Mouse (Mus musculus) 3134 (cell line): ENCODE measurements around the gene Zfx.
A peak's percentile ranks its signal among the peaks of the same experiment; 100 is the strongest.

Source experiments
- DNase-seq: peaks from one replicate; pipeline ENCODE4 v3.0.0-alpha.2; 2011; ENCODE audit warnings: low spot score; ENCODE audit not compliant: insufficient read length; ENCODE audit errors: extremely low read depth

The Zfx gene

GRCm38 (mm10) chrX:94091001-94091400 is 32.5 kb downstream of the Zfx start:
- no peak for DNase-seq

- peak; percentile 45 for DNase-seq
Measured at GRCm38 (mm10) chrX:94061246-94061645, 62.3 kb downstream of the Zfx start.

DNA sequence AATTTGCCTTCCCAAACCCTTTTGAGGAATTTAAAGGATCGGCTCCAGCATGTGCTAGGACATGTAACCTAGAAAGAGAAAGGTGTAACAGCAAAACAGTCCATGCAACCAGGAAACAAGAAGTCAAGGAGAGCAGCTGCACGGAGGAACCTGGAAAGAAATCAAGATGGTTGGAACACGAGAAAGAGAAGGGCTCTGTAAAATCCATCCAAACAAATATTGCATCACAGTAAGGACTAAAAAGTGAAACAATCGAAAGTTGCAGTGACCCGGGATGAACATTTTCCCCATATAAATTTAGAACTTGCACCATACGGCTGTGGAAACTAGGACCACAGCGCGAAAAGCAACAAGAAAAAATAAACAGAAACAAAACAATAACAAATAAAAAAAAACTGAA is 62.8 kb downstream of the Zfx start:
- no peak for DNase-seq

- DNase-seq = no peak
Measured at GRCm38 (mm10) chrX:94058748-94059147, 64.8 kb downstream of the Zfx start.

GRCm38 (mm10) chrX:94049048-94049447 is 74.5 kb downstream of the Zfx start:
- DNase-seq = no peak

- peak; percentile 61 for DNase-seq
Measured at GRCm38 (mm10) chrX:94048048-94048447, 75.5 kb downstream of the Zfx start.

DNA sequence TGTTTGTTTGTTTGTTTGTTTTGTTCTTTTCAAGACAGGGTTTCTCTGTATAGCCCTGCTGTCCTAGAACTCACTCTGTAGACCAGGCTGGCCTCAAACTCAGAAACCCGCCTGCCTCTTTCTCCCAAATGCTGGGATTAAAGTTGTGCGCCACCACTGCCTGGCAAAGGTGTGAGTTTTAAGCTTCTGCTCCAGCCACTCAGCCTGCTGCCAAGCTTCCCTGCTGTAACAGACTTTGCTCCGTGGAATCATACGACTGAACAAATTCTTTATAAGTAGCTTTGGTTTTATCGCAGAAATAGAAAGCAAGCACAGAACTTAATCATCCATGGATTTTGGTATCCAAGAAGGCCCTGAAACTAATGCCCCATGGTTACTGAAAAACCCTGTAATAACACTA is 76.1 kb downstream of the Zfx start:
- DNase-seq = no peak

DNA sequence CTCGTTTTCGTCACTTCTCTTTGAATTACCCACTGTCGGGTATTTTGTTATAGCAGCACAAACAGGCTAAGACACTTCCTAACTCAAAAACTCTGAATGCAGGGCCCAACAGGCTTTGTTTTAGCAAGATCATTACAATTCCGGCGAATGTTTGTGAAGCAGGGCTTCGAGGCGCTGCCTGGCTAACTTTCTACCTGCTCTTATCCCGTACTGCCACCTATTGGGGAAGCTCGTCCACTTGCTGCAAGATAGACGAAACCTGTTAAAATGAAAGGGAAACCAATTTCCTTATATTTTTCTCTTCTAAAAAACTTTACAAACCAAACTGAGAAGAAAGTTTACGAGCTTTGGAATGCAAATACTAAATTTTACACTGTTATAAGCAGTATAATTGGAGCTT is 90.6 kb downstream of the Zfx start:
- DNase-seq = peak; percentile 23

DNA sequence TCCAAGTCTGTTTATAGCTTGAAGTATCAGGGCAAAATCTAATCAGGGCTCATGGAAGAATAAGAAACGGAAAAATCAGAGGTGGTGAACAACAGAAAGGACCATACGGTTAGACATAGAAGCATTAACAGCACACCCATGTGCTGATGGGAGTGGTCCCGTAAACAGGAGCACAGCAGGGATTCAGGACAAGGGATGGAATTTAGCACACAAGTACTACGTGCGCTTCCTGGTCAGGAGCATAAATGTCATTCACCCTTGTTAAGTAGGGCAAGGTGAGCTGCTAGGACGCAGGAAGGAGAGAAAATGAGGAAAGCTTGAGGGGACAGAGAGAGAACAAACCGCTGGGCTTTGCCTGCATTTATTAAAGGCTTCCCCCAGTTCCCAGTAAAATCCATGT is 93.4 kb downstream of the Zfx start:
- DNase-seq = no peak
